Mouse (Mus musculus) intestine, postnatal 0 days (tissue): ENCODE data around the gene Enah. TPM values are rescaled to one million over a fixed set of nuclear protein-coding genes. Genes with fewer than 3 reads are reported as not detected.
A peak's percentile ranks its signal among the peaks of the same experiment; 100 is the strongest.

Experiments used
- ATAC-seq: fragments of 200-750 bp; cut with Nextera tagmentation; 2 replicates; pipeline ENCODE4 v1.8.0; 2017; ENCODE audit warnings: mild to moderate bottlenecking, moderate TSS enrichment, moderate library complexity
- H3K27ac ChIP-seq: fragments of 300-500 bp; sonication (generic); 2 replicates; pipeline ENCODE4 v1.5.1; 2014; ENCODE audit warnings: mild to moderate bottlenecking, low read depth, low read length, moderate library complexity
- H3K27me3 ChIP-seq: fragments of 300-500 bp; sonication (generic); replicated peaks from 2 replicates; pipeline ENCODE4 v1.6.1; 2014; ENCODE audit warnings: low read length, mixed read lengths; ENCODE audit not compliant: control insufficient read depth, insufficient read depth
- H3K36me3 ChIP-seq: fragments of 300-500 bp; sonication (generic); 2 replicates; pipeline ENCODE4 v1.6.1; 2014; ENCODE audit warnings: mild to moderate bottlenecking, moderate library complexity; ENCODE audit not compliant: control insufficient read depth, insufficient read depth
- H3K4me1 ChIP-seq: fragments of 300-500 bp; sonication (generic); replicated peaks from 2 replicates; pipeline ENCODE4 v1.6.1; 2014; ENCODE audit warnings: antibody characterized with exemption, low read length, mixed read lengths; ENCODE audit not compliant: control insufficient read depth, insufficient read depth
- H3K4me2 ChIP-seq: fragments of 300-500 bp; sonication (generic); replicated peaks from 2 replicates; pipeline ENCODE4 v1.6.1; 2014; ENCODE audit warnings: low read depth, mild to moderate bottlenecking, moderate library complexity
- H3K4me3 ChIP-seq: fragments of 300-500 bp; sonication (generic); 2 replicates; pipeline ENCODE4 v1.5.1; 2014; ENCODE audit warnings: low read depth, low read length
- H3K9ac ChIP-seq: fragments of 300-500 bp; sonication (generic); 2 replicates; pipeline ENCODE4 v1.6.1; 2014; ENCODE audit warnings: mild to moderate bottlenecking, low read depth, low read length
- H3K9me3 ChIP-seq: fragments of 300-500 bp; sonication (generic); 2 replicates; pipeline ENCODE4 v1.6.1; 2016; ENCODE audit warnings: mixed run types; ENCODE audit not compliant: control insufficient read depth
- CTCF ChIP-seq: sonication (generic); IDR thresholded peaks from 2 replicates; pipeline ENCODE4 v1.5.1; 2016; ENCODE audit warnings: low read depth, mild to moderate bottlenecking, control low read depth, antibody characterized with exemption, moderate library complexity
- WGBS: fragments of 180-500 bp; shearing (Covaris S2); extraction: QIAGEN DNeasy Blood & Tissue Kit; methylation state at CpG from one replicate; pipeline ENCODE4 v1.1.7; 2014; 5-methylcytosine and 5-hydroxymethylcytosine counted together
- polyA plus RNA-seq: library from polyadenylated mRNA; unstranded; fragments of >200 nt; fragmentation: Nextera tagmentation; extraction: Ambion mirVana; gene quantifications from 2 replicates; pipeline ENCODE4 v1.2.1, GENCODE M21; 2015

The Enah gene
- polyA plus RNA-seq, 1 experiment from 2014 or later, result 4.9 TPM

- peak overlapping the region; percentile 71; the same call in 1 of the 2 replicates for H3K27ac ChIP-seq
- H3K36me3 ChIP-seq, result no peaks in the 10 kb centered on the region
- 44% methylated on average over 5 of the region's 5 CpGs for WGBS
- H3K9ac ChIP-seq, result no peak overlapping the region
- TF ChIP-seq CTCF, result no peak
- H3K4me1 ChIP-seq, result 0 out of 2 replicates have a peak, but pooled peaks cover 5% of the 10 kb centered on the region
- H3K4me3 ChIP-seq, result no peak overlapping the region
- H3K27me3 ChIP-seq, result no peaks in the 10 kb centered on the region
- H3K4me2 ChIP-seq, result no peak overlapping the region
- peak; percentile 14 for ATAC-seq
- no peaks in the 10 kb centered on the region for H3K9me3 ChIP-seq
These were observed 153.9 kb downstream of the Enah start for GRCm38 (mm10) chr1:181865863-181866216.

- no peak overlapping the region for H3K4me2 ChIP-seq
- H3K27me3 ChIP-seq, result no peaks in the 10 kb centered on the region
- WGBS, result 40% methylated on average over 11 of the region's 11 CpGs
- ATAC-seq, result peak; percentile 81
- no peaks in the 10 kb centered on the region for H3K36me3 ChIP-seq
- no peak overlapping the region for H3K4me3 ChIP-seq
- H3K4me1 ChIP-seq, result 0 out of 2 replicates have a peak, but pooled peaks cover 5% of the 10 kb centered on the region
- TF ChIP-seq CTCF, result no peak
- no peaks in the 10 kb centered on the region for H3K9me3 ChIP-seq
- peak overlapping the region; percentile 71 for H3K27ac ChIP-seq
- no peak overlapping the region for H3K9ac ChIP-seq
These were observed 154.6 kb downstream of the Enah start for GRCm38 (mm10) chr1:181864971-181865862.

DNA sequence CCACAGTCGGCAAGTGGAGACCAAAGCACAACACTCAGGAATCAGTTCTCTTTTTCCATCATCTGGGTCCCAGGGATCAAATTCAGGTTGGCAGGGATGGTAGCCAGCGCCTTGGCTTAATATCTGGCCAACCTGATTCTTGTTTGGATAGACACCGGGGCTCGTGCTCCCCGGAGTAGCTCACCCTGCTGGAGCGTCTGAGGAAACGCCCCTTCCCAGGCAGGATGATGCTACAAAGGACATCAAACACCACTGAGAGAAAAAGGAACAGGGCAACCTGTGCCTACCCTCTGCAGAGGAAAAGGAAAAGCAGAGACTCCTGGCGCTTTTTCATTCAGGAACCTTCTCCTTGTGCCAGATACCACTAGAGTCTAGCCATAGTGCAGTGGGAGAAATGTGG is 156.4 kb downstream of the Enah start:
- Histone ChIP-seq H3K4me3 (no peak overlapping the region), H3K36me3 (no peaks in the 10 kb centered on the region), H3K9me3 (no peaks in the 10 kb centered on the region), H3K27ac (no peak overlapping the region), H3K4me1 (0 out of 2 replicates have a peak, but pooled peaks cover 5% of the 10 kb centered on the region), H3K27me3 (no peaks in the 10 kb centered on the region), H3K9ac (no peak overlapping the region), H3K4me2 (no peak overlapping the region)
- ATAC-seq, result no peak
- WGBS, result 37% methylated on average over 8 of the region's 8 CpGs
- no peak for TF ChIP-seq CTCF

DNA sequence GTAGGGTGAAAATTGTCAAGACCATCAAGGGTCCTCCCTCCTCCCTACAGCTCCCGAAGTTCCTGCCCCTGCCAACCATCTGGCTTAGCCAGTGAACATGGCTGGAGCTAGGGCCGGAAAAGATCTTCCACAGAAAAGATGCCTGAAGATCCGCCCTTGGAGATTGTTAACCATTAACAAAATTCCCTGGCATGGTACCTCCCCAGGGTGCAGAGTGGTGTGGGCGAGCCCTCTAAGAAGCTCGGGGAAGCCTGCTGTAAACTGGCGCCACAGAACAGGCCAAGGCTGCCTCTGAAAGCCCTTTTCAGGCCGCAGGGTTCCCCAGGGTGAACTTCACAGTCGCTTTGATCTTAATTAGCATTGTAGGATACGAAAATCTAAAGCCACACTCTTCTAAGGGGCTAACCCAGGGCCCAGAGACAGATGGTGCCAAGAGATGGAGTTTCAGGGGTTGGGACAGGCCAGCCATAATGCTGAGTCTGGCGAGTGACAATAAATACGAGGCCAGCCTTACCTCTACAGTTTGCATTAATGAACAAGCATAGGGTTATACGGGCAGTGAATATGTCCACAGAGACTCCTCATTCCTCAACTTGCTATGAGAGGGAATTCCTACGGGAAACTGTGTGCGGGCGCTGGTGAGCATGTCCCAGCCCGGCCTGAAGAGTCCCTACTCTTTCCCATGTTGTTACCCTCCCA is 157.0 kb downstream of the Enah start:
- WGBS, result 48% methylated on average over 16 of the region's 16 CpGs
- peak; percentile 48 for ATAC-seq

GRCm38 (mm10) chr1:181861181-181861902 is 158.4 kb downstream of the Enah start:
- no peak for ATAC-seq
- H3K4me1 ChIP-seq, result 0 out of 2 replicates have a peak, but pooled peaks cover 5% of the 10 kb centered on the region
- no peak for TF ChIP-seq CTCF
- peak overlapping the region; percentile 9; the same call in 1 of the 2 replicates for H3K27ac ChIP-seq
- no peaks in the 10 kb centered on the region for H3K36me3 ChIP-seq
- H3K9ac ChIP-seq, result no peak overlapping the region
- 78% methylated on average over 2 of the region's 2 CpGs for WGBS
- no peak overlapping the region for H3K4me2 ChIP-seq
- no peaks in the 10 kb centered on the region for H3K27me3 ChIP-seq
- H3K4me3 ChIP-seq, result no peak overlapping the region
- H3K9me3 ChIP-seq, result 0 out of 2 replicates have a peak, but pooled peaks cover 2% of the 10 kb centered on the region

More for the DNA sequence above, 157.0 kb downstream of the Enah start:
- no peak overlapping the region for H3K4me2 ChIP-seq
- H3K4me3 ChIP-seq, result no peak overlapping the region
- H3K27me3 ChIP-seq, result no peaks in the 10 kb centered on the region
- H3K9ac ChIP-seq, result no peak overlapping the region
- no peak for TF ChIP-seq CTCF
- 0 out of 2 replicates have a peak, but pooled peaks cover 5% of the 10 kb centered on the region for H3K4me1 ChIP-seq
- H3K27ac ChIP-seq, result no peak overlapping the region
- no peaks in the 10 kb centered on the region for H3K9me3 ChIP-seq
- H3K36me3 ChIP-seq, result no peaks in the 10 kb centered on the region
